Mouse (Mus musculus): ENCODE measurements around the gene Exoc6. TPM values are rescaled to one million over a fixed set of nuclear protein-coding genes. Genes with fewer than 3 reads are reported as not detected.

Gene Exoc6
- polyA plus RNA-seq, 1 experiment from 2014 or later = 12.6 TPM

DNA sequence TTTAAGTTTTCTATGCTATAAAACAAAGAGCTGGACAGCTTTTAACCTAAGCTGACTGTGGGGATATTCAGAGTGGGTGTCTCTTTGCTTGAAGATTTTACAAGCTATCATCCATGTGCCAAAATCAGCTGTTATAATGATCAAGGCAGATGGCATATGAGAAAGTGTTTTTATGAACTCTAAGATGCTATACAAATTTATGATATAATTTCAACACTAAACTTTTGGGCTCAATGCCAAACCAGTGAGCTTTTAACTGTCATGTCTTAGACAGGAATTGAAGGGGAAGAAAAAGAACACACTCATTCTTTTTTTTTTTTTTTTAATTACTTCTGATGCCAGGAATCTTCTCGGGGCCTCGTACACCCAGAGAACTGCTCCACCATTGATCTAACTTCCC lies 100.3 kb downstream of the Exoc6 start:
- H3K27ac ChIP-seq (ENCODE audit: low read depth, low read length) = no peak overlapping the region
- no peaks in the 10 kb centered on the region for H3K27me3 ChIP-seq (ENCODE audit: control insufficient read depth, insufficient read depth, low read length)
- no peak overlapping the region for H3K4me2 ChIP-seq (ENCODE audit: low read depth)
- no peak for ATAC-seq (ENCODE audit: insufficient read depth, low FRiP score, low TSS enrichment)
- no peaks in the 10 kb centered on the region for H3K36me3 ChIP-seq (ENCODE audit: control insufficient read depth, insufficient read depth, low read length)
- no peak overlapping the region for H3K4me3 ChIP-seq (ENCODE audit: low read depth, low read length)
- no peaks in the 10 kb centered on the region for H3K9me3 ChIP-seq (ENCODE audit: control insufficient read depth, low read length)
- H3K9ac ChIP-seq (ENCODE audit: low read length) = no peak overlapping the region
- no peak for DNase-seq (ENCODE audit: low spot score)
- WGBS = 78% methylated on average over 2 of the region's 2 CpGs
- H3K4me1 ChIP-seq (ENCODE audit: control insufficient read depth, insufficient read depth, low read length) = no peaks in the 10 kb centered on the region

DNA sequence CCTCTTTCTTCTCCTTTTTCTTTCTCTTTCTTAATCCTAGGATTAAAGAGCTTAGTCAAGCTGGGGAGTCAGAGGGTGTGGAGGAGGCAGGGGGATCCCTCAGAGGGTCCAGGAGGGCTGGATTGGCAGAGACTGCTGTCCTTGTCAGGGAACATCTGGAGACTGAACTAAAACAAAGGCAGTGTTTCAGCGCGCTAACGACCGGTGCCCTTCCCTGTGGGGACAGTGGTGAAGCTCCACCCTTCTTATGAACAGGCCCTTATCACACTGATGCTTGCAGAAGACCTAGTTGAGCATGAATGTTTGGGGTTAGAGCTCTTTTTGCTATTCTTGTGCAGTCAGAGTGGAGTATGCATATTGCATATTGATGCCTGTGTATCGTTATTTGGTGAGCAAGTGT lies 103.8 kb downstream of the Exoc6 start:
- no peak for DNase-seq (ENCODE audit: low spot score)

DNA sequence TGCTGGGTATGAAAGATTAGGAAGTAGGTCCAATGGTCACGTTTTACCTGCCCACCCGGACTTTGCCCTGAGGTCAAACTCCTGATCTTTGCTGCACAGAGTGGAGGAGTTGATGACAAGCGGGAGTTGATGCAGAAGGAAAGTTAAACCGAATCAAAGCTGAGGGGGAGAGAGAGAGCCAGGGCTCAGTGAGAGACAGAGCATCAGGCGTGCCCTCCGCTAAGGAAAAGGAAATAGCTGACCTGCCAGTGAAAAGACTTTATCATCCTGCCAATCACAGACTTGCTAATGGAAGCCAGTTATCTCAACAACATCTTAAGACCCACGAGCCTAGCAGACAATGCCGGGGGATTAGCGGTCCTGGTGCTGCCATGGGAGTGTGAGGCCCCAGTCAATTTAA lies 106.2 kb downstream of the Exoc6 start:
- 8% methylated on average over 9 of the region's 9 CpGs for WGBS
- H3K4me3 ChIP-seq (ENCODE audit: low read depth, low read length) = no peak overlapping the region
- no peak overlapping the region for H3K4me2 ChIP-seq (ENCODE audit: low read depth)
- ATAC-seq (ENCODE audit: insufficient read depth, low FRiP score, low TSS enrichment) (no peak), DNase-seq (ENCODE audit: low spot score) (no peak)
- H3K9me3 ChIP-seq (ENCODE audit: control insufficient read depth, low read length) = no peaks in the 10 kb centered on the region
- no peak overlapping the region for H3K27ac ChIP-seq (ENCODE audit: low read depth, low read length)
- no peaks in the 10 kb centered on the region for H3K36me3 ChIP-seq (ENCODE audit: control insufficient read depth, insufficient read depth, low read length)
- no peaks in the 10 kb centered on the region for H3K4me1 ChIP-seq (ENCODE audit: control insufficient read depth, insufficient read depth, low read length)
- H3K9ac ChIP-seq (ENCODE audit: low read length) = no peak overlapping the region
- no peaks in the 10 kb centered on the region for H3K27me3 ChIP-seq (ENCODE audit: control insufficient read depth, insufficient read depth, low read length)

More for the DNA sequence above, 103.8 kb downstream of the Exoc6 start:
- no peak overlapping the region for H3K9ac ChIP-seq (ENCODE audit: low read length)
- H3K27me3 ChIP-seq (ENCODE audit: control insufficient read depth, insufficient read depth, low read length) = no peaks in the 10 kb centered on the region
- H3K27ac ChIP-seq (ENCODE audit: low read depth, low read length) = no peak overlapping the region
- no peak for ATAC-seq (ENCODE audit: insufficient read depth, low FRiP score, low TSS enrichment)
- no peaks in the 10 kb centered on the region for H3K36me3 ChIP-seq (ENCODE audit: control insufficient read depth, insufficient read depth, low read length)
- H3K9me3 ChIP-seq (ENCODE audit: control insufficient read depth, low read length) = no peaks in the 10 kb centered on the region
- no peaks in the 10 kb centered on the region for H3K4me1 ChIP-seq (ENCODE audit: control insufficient read depth, insufficient read depth, low read length)
- WGBS = 52% methylated on average over 5 of the region's 5 CpGs
- H3K4me3 ChIP-seq (ENCODE audit: low read depth, low read length) = no peak overlapping the region
- H3K4me2 ChIP-seq (ENCODE audit: low read depth) = no peak overlapping the region

DNA sequence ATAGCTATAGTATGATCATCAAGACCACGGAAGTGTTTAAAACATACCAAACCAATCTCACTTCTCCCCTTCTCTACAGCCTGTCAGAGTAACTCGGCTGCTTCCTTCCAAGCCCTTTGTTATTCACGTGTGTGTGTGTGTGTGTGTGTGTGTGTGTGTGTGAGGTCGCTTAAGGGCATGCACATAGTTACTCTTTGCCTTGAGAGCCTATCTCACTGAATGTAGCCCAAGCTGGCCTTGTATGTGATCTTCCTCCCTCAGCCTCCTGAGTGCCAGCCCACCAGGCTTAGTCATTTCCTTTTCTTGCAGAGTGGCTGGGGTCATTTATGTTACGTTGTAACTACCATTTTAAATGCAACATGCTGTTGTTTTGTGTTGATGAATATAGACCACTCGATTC lies 115.0 kb downstream of the Exoc6 start:
- 71% methylated on average over 6 of the region's 6 CpGs for WGBS
- Histone ChIP-seq H3K4me1 (ENCODE audit: control insufficient read depth, insufficient read depth, low read length) (no peaks in the 10 kb centered on the region), H3K9ac (ENCODE audit: low read length) (no peak overlapping the region), H3K36me3 (ENCODE audit: control insufficient read depth, insufficient read depth, low read length) (no peaks in the 10 kb centered on the region), H3K27ac (ENCODE audit: low read depth, low read length) (no peak overlapping the region), H3K4me3 (ENCODE audit: low read depth, low read length) (no peak overlapping the region), H3K27me3 (ENCODE audit: control insufficient read depth, insufficient read depth, low read length) (no peaks in the 10 kb centered on the region), H3K4me2 (ENCODE audit: low read depth) (no peak overlapping the region), H3K9me3 (ENCODE audit: control insufficient read depth, low read length) (no peaks in the 10 kb centered on the region)
- DNase-seq (ENCODE audit: low spot score) (no peak), ATAC-seq (ENCODE audit: insufficient read depth, low FRiP score, low TSS enrichment) (no peak)

DNA sequence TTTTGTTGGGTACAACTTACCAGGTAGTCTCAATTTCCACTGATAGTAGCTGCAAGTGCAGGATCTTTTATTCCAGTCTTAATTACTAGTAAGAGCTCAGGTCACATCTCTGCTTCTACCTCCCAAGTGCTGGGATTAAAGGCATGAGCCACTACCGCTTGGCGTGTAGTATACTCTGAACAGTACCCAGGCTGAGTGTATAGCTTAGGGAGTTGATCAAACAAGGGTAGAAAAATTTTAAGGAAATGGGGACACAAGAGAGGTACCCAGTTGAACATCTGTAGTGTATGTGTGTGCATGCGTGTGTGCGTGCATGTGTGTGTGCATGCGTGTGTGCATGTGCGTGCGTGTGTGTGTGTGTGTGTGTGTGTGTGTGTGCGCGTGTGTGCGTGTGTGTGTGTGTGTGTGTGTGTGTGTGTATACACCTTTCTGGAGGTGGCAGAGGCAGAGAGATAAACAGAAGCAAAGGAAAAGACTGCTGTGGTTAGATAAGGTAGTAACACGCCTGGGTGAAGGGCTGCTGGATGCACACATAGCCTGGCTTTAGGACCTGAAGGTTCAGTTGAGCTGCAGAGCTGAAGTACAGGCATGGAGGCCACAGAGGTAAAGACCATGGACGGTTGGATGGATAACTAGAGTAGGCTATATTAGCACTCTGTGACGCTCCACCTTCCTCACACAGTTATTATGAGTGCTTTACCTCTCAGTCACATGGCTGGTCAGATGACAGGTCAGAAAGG lies 117.8 kb downstream of the Exoc6 start:
- Histone ChIP-seq H3K9me3 (ENCODE audit: control insufficient read depth, low read length) (no peaks in the 10 kb centered on the region), H3K4me1 (ENCODE audit: control insufficient read depth, insufficient read depth, low read length) (no peaks in the 10 kb centered on the region), H3K27me3 (ENCODE audit: control insufficient read depth, insufficient read depth, low read length) (no peaks in the 10 kb centered on the region), H3K4me3 (ENCODE audit: low read depth, low read length) (no peak overlapping the region), H3K27ac (ENCODE audit: low read depth, low read length) (no peak overlapping the region), H3K4me2 (ENCODE audit: low read depth) (no peak overlapping the region), H3K36me3 (ENCODE audit: control insufficient read depth, insufficient read depth, low read length) (no peaks in the 10 kb centered on the region), H3K9ac (ENCODE audit: low read length) (no peak overlapping the region)
- WGBS = 57% methylated on average over 13 of the region's 13 CpGs
- ATAC-seq (ENCODE audit: insufficient read depth, low FRiP score, low TSS enrichment) (no peak), DNase-seq (ENCODE audit: low spot score) (no peak)

DNA sequence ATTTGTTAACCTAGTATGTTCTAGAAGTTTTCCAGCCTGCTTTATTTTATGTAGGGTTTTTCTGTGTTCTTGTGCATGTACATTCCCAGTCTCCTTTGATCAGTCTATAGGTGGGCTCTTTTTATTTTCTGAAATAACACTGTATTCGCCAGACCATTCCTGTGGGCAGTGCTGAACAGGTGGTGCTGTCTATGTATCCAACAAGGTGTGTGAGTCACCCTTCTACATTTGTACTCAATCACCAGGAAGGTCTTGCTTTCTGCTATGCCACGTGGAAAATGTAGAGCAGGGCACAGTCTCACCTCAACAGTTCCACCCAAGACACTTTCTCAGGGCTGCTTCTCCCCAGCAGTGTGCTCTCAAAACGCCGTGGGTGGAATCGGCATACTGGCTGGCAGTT lies 118.4 kb downstream of the Exoc6 start:
- ATAC-seq (ENCODE audit: insufficient read depth, low FRiP score, low TSS enrichment) = no peak
- 86% methylated on average over 5 of the region's 5 CpGs for WGBS
- no peak overlapping the region for H3K27ac ChIP-seq (ENCODE audit: low read depth, low read length)
- no peaks in the 10 kb centered on the region for H3K4me1 ChIP-seq (ENCODE audit: control insufficient read depth, insufficient read depth, low read length)
- no peak overlapping the region for H3K4me2 ChIP-seq (ENCODE audit: low read depth)
- H3K4me3 ChIP-seq (ENCODE audit: low read depth, low read length) = no peak overlapping the region
- H3K9ac ChIP-seq (ENCODE audit: low read length) = no peak overlapping the region
- H3K36me3 ChIP-seq (ENCODE audit: control insufficient read depth, insufficient read depth, low read length) = no peaks in the 10 kb centered on the region
- H3K27me3 ChIP-seq (ENCODE audit: control insufficient read depth, insufficient read depth, low read length) = no peaks in the 10 kb centered on the region
- DNase-seq (ENCODE audit: low spot score) = no peak
- H3K9me3 ChIP-seq (ENCODE audit: control insufficient read depth, low read length) = no peaks in the 10 kb centered on the region

DNA sequence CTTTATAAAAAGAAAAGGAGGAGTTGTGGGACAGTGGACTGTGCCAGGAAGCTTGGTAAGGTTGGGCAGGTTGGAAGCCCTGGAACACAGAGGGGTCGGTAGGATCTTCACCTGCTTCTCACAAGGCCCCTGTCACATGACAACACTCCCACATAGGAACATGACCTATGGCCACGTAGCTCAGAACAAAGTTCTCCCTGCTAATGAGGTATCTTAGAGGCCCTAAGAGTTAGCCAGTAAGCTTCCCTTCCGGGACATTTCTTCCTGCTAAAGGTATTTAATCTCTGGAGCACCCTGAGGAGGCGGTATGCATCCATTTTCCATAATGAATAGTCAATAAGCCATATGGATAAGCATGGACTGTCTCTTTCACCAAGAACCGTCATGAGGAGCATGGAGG lies 119.3 kb downstream of the Exoc6 start:
- H3K4me2 ChIP-seq (ENCODE audit: low read depth) = no peak overlapping the region
- H3K27me3 ChIP-seq (ENCODE audit: control insufficient read depth, insufficient read depth, low read length) = no peaks in the 10 kb centered on the region
- no peak overlapping the region for H3K4me3 ChIP-seq (ENCODE audit: low read depth, low read length)
- no peaks in the 10 kb centered on the region for H3K36me3 ChIP-seq (ENCODE audit: control insufficient read depth, insufficient read depth, low read length)
- DNase-seq (ENCODE audit: low spot score) = no peak
- H3K9ac ChIP-seq (ENCODE audit: low read length) = no peak overlapping the region
- H3K27ac ChIP-seq (ENCODE audit: low read depth, low read length) = no peak overlapping the region
- H3K9me3 ChIP-seq (ENCODE audit: control insufficient read depth, low read length) = no peaks in the 10 kb centered on the region
- no peaks in the 10 kb centered on the region for H3K4me1 ChIP-seq (ENCODE audit: control insufficient read depth, insufficient read depth, low read length)
- 86% methylated on average over 5 of the region's 5 CpGs for WGBS
- no peak for ATAC-seq (ENCODE audit: insufficient read depth, low FRiP score, low TSS enrichment)

DNA sequence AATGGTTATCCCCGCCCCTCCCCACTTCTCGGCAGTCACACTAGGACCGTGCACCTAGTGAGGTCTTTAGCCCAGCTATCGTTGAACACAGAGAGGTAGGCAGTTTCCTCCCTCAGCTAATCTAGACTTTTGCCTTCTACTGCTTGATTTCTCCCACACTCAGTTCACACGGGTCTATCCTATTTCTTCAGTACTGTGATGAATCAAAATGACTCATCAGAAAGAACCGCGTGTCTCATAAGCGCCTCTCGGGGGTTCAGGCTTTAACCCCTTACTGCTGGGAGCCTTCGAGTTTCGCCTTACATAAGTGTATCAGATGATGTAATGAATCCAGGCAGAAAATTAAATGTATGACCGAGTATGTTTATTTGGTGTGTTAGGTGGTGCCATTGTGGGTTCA lies 123.2 kb downstream of the Exoc6 start:
- Histone ChIP-seq H3K36me3 (ENCODE audit: control insufficient read depth, insufficient read depth, low read length) (no peaks in the 10 kb centered on the region), H3K4me2 (ENCODE audit: low read depth) (no peak overlapping the region), H3K27me3 (ENCODE audit: control insufficient read depth, insufficient read depth, low read length) (no peaks in the 10 kb centered on the region), H3K4me3 (ENCODE audit: low read depth, low read length) (no peak overlapping the region), H3K9ac (ENCODE audit: low read length) (no peak overlapping the region), H3K27ac (ENCODE audit: low read depth, low read length) (no peak overlapping the region), H3K4me1 (ENCODE audit: control insufficient read depth, insufficient read depth, low read length) (no peaks in the 10 kb centered on the region), H3K9me3 (ENCODE audit: control insufficient read depth, low read length) (no peaks in the 10 kb centered on the region)
- WGBS = 78% methylated on average over 12 of the region's 12 CpGs
- ATAC-seq (ENCODE audit: insufficient read depth, low FRiP score, low TSS enrichment) = no peak
- DNase-seq (ENCODE audit: low spot score) = no peak

DNA sequence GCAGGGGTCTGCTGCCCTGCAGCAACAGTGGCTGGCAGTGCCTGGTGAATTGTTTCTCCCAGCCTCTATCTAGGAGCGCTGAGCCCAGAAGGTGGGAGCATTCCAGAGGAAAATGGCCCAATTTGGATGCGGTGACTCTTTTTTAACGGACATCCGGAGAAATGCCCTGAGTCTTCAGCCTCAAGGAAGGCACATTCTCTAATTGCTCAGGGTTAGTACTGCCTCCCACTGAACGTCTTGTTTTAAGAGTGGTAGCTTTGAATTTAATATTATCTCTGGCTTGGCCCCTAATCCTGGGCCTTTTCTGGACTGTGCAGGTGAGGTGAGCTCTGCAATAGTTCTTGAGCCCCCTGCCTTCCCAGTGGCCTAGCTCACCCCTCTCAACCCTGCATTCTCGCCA lies 135.1 kb downstream of the Exoc6 start, which contains the start of gene Cyp26c1:
Gene Cyp26c1 (plus strand): TSS at position 301 of the 400 bp plus-strand sequence.
- ATAC-seq (ENCODE audit: insufficient read depth, low FRiP score, low TSS enrichment) = no peak
- Histone ChIP-seq H3K9me3 (ENCODE audit: control insufficient read depth, low read length) (no peaks in the 10 kb centered on the region), H3K27ac (ENCODE audit: low read depth, low read length) (no peak within 1 kb of the TSS), H3K4me1 (ENCODE audit: control insufficient read depth, insufficient read depth, low read length) (peaks cover 3% of the 10 kb centered on the region; the same call in 1 of the 2 replicates), H3K36me3 (ENCODE audit: control insufficient read depth, insufficient read depth, low read length) (no peaks in the 10 kb centered on the region), H3K27me3 (ENCODE audit: control insufficient read depth, insufficient read depth, low read length) (peaks cover 75% of the 10 kb centered on the region), H3K9ac (ENCODE audit: low read length) (no peak within 1 kb of the TSS), H3K4me2 (ENCODE audit: low read depth) (no peak within 1 kb of the TSS), H3K4me3 (ENCODE audit: low read depth, low read length) (no peak within 1 kb of the TSS)
- WGBS = under 1% methylated on average over 6 of the region's 6 CpGs
- DNase-seq (ENCODE audit: low spot score) = no peak

All from neural tube, embryonic 11.5 days (tissue).